Mouse (Mus musculus): ENCODE measurements around the gene Arhgef10l.
A peak's percentile ranks its signal among the peaks of the same experiment; 100 is the strongest.
"Not testable (repeated sequence)": the region's sequence is repeated elsewhere in the genome, so short reads cannot be mapped to it uniquely, and the experiment has no call there.

Gene Arhgef10l

GRCm38 (mm10) chr4:140606197-140606596, 59.6 kb downstream of the Arhgef10l start:
- no peak for DNase-seq (ENCODE audit: low spot score)

- DNase-seq (ENCODE audit: low spot score), result no peak
These were observed 60.0 kb downstream of the Arhgef10l start for GRCm38 (mm10) chr4:140605790-140606189.

GRCm38 (mm10) chr4:140605247-140605646, 60.6 kb downstream of the Arhgef10l start:
- no peak for DNase-seq (ENCODE audit: low spot score)

DNA sequence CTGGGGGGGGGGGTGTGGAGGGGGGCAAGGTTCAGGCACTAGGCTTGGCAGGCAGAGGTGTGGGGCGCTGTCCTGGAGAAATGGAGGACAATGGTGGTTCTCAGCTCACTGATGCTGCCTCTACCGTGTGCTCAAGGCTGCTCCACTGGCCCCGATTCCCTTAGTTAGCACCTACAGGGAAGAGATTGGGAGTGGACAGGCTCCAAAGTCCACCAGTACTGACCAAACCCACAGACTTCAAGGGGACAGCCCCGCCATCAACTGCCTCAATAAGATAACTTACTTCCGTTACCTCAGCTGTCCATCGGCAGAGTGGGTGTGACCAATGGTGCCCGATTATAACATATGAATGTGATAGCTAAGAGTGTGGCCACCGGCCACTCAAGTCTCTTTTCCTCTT, 61.3 kb downstream of the Arhgef10l start:
- no peak for DNase-seq (ENCODE audit: low spot score)

- no peak for DNase-seq (ENCODE audit: low spot score)
These were observed 63.8 kb downstream of the Arhgef10l start for GRCm38 (mm10) chr4:140602022-140602421.

DNA sequence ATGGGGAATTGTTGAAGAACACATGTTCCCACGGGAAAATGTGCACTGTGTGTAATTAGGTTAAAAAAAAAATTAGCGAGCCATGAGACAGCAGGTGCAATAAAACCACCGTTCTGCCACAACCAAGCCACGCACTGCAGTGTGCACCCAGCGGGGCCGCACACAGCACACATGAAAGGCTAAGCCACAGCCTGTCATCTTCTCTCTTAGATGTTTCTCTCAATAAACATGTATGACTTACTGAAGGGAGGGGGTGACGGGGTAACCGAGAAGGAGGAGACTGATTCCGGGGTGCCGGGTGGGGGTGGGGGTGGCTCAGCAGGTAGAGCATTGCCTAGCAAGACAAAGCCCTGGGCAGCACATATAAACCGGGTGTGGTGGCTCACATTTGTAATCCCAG, 64.7 kb downstream of the Arhgef10l start:
- no peak for DNase-seq (ENCODE audit: low spot score)

DNA sequence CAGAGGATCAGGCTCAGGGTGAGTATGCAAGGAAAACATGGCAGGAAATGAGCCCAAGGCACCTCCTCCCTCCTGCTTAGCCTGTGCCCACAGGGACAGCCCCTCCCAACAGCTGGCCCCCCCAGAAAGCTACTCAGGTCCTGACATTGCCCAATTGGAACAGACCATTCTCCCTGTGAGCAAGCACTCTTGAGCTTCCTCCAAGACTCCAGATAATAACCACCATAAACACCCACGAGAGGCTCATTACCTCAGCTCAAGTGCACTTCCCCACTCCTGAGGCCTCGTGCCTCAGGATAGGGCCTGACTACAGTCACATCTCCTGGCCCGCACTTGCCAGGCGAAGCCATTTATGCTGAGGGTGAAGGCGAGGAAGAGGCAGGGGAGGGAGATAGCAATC, 67.0 kb downstream of the Arhgef10l start:
- no peak for DNase-seq (ENCODE audit: low spot score)

DNA sequence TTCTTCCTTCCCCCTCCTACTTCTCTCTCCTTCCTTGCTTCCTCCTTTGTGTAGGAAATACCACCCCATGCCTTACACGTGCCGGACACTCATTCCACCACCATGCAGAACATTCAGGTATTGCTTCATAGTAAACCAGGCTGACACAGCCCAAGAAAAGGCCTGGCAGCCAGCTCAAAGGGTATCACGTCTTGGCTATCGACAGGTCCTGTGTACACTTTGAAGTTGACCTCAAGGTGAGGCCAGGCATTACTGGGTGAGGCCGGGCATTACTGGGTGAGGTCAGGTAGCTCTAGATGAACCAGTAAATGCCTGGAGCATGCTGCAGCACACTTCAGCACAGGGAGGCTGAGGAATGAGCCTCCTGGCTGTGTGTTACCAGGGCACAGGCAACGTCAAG, 67.9 kb downstream of the Arhgef10l start:
- no peak for DNase-seq (ENCODE audit: low spot score)

DNA sequence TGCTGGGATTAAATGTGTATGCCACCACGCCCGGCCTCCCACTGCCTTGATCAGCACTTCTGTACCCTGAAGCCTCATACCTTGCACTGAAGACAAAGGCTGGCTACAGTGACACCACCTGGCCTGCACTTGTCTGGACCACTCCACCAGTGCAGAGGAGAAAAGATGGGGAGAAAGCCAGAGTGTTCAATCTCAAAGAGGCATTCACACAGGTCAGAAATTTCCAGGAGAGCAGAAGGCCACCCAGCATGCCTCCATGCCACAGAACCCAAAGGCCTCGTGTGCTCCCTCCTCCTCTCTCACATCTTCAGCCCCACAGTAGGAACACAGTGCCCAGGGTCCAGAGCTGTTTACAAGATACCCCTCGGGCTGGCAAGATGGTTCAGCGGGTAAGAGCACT, 68.4 kb downstream of the Arhgef10l start:
- no peak for DNase-seq (ENCODE audit: low spot score)

DNA sequence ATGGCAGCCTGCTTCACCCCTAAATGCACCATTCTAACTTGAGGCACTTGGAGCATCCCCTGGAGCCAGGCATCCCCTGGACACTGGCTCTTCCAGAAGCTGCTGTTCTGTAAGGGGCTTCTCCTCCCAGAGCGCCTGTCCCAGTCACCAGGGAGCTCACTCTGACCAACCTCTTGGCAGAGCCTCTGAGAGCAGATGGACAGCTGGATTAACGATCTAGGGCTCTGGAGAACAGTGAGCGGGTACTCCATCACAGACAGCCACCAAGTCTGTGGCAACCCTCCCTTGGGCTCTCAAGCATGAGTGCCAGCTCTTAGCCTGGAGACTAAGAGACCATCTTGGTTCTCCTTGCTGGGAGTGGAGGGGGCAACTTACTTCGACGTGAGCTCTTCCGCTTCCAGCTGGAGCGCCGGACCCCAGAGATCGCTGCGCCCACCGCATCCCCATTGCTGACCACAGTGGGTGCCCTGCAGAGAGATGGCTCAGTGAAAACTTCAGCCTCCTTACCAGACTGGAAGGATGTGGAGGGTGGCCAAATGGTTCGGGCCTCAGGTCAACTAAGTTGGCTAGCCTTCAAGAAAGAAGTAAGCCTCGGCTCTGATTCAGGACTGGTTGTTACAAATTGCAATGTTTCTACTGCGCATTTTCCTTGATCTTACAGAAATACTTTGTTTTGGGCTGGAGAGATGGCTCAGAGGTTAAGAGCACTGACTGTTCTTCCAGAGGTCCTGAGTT, 71.9 kb downstream of the Arhgef10l start:
- DNase-seq (ENCODE audit: low spot score), result no peak

DNA sequence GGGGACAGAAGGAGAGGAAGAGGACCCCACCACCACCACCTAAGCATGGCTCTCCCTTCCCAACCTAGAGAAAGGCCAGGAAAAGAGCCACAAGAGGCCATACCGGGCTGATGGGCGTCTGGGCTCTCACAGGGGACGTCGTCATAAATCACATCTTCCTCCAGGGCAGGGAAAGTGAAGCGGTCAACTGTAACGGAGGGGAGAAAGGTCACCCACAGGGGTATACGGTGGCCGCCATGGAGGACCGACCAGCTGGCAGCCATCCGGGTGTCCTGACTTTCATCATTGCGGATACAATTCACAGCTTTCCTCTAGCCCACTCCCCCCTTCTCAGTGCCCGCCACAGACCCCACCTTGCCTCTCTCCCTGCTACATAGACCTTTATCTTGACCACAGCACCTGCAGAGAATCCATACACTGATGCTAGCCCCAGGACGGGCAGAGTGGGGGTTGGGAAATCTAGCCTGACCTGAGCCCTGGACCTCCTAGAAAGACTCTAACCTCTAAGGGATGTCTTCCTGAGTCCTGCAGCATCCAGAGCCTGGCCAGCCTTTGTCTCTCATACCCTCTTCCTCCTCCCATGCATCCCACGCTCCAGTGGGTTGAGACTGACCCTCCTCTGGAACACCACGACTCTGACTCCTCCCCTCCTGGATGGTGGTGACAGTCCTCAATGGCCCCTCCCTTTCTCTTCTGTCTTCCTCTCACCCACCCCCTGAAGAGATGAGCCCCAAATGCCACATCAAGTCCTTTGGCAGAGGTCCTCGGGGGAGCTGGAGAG, 72.6 kb downstream of the Arhgef10l start:
- no peak for DNase-seq (ENCODE audit: low spot score)

- peak; percentile 80 for DNase-seq (ENCODE audit: low spot score)
These were observed 73.5 kb downstream of the Arhgef10l start for GRCm38 (mm10) chr4:140592217-140592759.

- no peak for DNase-seq (ENCODE audit: low spot score)
These were observed 79.3 kb downstream of the Arhgef10l start for GRCm38 (mm10) chr4:140586478-140586877.

DNA sequence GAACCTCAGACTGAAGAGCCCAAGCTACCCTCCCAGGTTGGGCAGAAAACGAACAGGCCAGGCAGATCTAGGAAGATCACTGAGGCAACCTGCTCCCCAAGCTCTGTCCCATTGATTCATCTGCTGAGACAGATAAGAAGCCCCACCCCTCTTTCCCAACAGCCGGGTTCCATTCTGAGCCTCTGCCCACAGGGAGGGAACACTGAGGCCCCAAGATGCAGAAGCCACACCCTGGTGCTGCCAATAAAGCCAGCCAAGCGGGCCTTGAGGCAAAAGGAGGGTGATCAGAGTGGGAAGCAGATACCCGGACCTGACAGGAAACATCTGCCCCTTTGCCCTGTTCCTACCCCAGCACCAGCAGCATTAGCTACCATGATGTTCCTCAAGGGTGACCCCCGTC, 81.6 kb downstream of the Arhgef10l start:
- no peak for DNase-seq (ENCODE audit: low spot score)

GRCm38 (mm10) chr4:140582390-140583088, 83.3 kb downstream of the Arhgef10l start:
- no peak for DNase-seq (ENCODE audit: low spot score)

GRCm38 (mm10) chr4:140581730-140582389, 84.0 kb downstream of the Arhgef10l start:
- DNase-seq (ENCODE audit: low spot score), result no peak

DNA sequence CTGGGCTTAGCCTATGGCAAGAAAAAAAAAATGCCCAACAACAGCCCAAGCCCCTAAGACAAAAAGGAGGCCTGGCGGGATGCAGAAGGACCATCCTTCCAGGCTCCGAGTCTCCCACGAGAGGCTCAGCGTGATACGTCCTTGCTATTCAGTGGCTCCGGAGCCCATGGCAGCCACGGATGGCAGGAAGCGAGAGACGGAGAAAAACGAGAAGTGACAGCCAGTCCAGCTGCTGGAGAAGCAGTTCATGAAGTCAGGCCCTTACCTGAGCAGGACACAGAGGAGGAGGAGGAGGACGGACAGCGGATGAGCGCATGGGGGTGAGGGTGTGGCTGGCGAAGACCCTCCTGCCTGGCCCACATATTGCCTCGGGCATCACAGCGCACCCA, 84.5 kb downstream of the Arhgef10l start:
- DNase-seq (ENCODE audit: low spot score), result no peak

DNA sequence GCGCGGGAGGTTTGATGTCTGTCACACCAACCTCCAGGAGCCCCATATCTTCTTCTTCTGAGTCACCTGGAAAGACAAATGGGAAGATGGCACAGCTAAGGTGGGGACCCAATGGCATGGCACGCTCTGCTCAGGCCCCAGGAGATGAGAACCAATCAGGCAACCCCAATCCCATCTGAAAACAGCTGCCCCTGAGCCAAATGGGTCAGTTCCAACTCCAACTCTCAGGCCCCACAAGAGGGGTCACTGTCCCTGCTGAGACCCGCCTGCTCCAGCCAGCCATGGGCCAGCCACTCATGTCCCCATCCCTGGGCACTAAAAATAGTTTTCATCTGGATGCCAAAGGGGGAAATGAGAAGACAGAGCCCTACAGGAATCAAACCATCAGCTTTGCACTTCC, 84.9 kb downstream of the Arhgef10l start:
- DNase-seq (ENCODE audit: low spot score), result no peak

DNA sequence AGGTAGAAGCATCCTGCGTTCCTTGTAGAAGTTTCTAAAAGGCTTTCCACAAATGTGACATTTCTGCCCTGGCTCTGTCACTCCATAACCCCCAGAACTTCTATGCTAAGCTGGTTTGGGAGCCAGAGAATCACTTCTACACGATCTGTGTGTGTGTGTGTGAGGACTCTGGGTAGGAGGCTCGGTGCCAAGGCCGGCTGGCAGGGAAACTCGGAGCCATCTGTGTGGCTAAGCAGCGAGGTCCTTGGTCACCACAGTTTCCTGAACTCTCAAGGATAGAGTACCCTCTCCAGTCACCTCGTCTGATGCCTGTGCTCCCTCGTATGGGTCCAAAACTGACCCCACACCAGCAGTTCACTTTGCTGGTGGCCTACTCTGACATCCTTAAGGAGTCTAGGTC, 86.2 kb downstream of the Arhgef10l start:
- DNase-seq (ENCODE audit: low spot score), result no peak

- DNase-seq (ENCODE audit: low spot score), result no peak
These were observed 86.7 kb downstream of the Arhgef10l start for GRCm38 (mm10) chr4:140579149-140579548.

GRCm38 (mm10) chr4:140576628-140577027, 89.2 kb downstream of the Arhgef10l start:
- no peak for DNase-seq (ENCODE audit: low spot score)

DNA sequence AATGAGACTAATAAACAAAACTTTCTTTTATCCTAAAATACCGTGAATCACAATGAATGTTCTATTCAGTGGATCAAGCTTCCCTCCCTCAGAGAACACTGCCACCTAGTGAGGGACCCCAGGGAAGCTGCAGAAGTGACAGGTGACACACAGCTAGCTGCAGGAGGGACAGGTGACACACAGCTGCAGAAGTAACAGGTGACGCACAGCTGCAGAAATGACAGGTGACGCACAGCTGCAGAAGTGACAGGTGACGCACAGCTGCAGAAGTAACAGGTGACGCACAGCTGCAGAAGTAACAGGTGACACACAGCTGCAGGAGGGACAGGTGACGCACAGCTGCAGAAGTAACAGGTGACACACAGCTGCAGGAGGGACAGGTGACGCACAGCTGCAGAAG, 90.9 kb downstream of the Arhgef10l start:
- DNase-seq (ENCODE audit: low spot score), result not testable (repeated sequence)
